Mouse (Mus musculus) large intestine, adult 2 months (tissue): ENCODE measurements around the gene Cd200r1. TPM values are rescaled to one million over a fixed set of nuclear protein-coding genes. Genes with fewer than 3 reads are reported as not detected.

Experiments
- polyA plus RNA-seq: library from polyadenylated mRNA; depleted of rRNA; stranded (reverse); fragments of >200 nt; gene quantifications from 2 replicates; pipeline ENCODE4 v1.2.3, GENCODE M21; 2012; rRNA removed

Gene Cd200r1
- polyA plus RNA-seq, 1 experiment, result 0.78 TPM

Other genes starting within 250 kb of the Cd200r1 start
- gene Boc, start 206.8 kb upstream of the Cd200r1 start, polyA plus RNA-seq, result 4.4 and 5.2 TPM in 2 replicates
- gene Nepro, start 41.4 kb upstream of the Cd200r1 start, polyA plus RNA-seq, result 2.5 and 3.6 TPM in 2 replicates
- gene Gtpbp8, start 19.4 kb upstream of the Cd200r1 start, polyA plus RNA-seq, result 4.5 and 4.9 TPM in 2 replicates
- gene Cd200r4, start 46.0 kb downstream of the Cd200r1 start, polyA plus RNA-seq, result 1.2 and 2.1 TPM in 2 replicates
- 0.38 and 0.41 TPM in 2 replicates for gene Cd200r2, start 101.4 kb downstream of the Cd200r1 start, polyA plus RNA-seq
- 0.09 TPM in 1 of 2 replicates, not detected in the other for gene Cd200r3, start 177.9 kb downstream of the Cd200r1 start, polyA plus RNA-seq